Mouse (Mus musculus) CH12.LX (cell line): ENCODE data around the gene Orai1. TPM values are rescaled to one million over a fixed set of nuclear protein-coding genes. Genes with fewer than 3 reads are reported as not detected.
A peak's percentile ranks its signal among the peaks of the same experiment; 100 is the strongest.

ENCODE experiments used
- DNase-seq: peaks from one replicate; pipeline ENCODE4 v3.0.0-alpha.2; 2013; ENCODE audit errors: extremely low read depth
- H3K27ac ChIP-seq: 2 replicates; pipeline ENCODE4 v1.5.1; 2012; ENCODE audit warnings: low read depth, mild to moderate bottlenecking, control low read depth, moderate library complexity; ENCODE audit not compliant: insufficient read depth
- H3K27me3 ChIP-seq: replicated peaks from 2 replicates; pipeline ENCODE3; 2012; ENCODE audit warnings: inconsistent platforms
- H3K36me3 ChIP-seq, 2 experiments: replicated peaks in 1 of 2; 2 replicates each; pipeline versions ENCODE3 to v1.6.1; 2012; ENCODE audit warnings: inconsistent platforms in 1 of 2, low read length in 1 of 2, mild to moderate bottlenecking in 1 of 2, mixed read lengths in 1 of 2, moderate library complexity in 1 of 2; ENCODE audit not compliant: control insufficient read depth in 1 of 2, insufficient read depth in 1 of 2
- H3K4me1 ChIP-seq, 2 experiments: 2 replicates each; pipeline ENCODE4 v1.6.1; 2012; ENCODE audit warnings: inconsistent platforms in 1 of 2, moderate library complexity in 1 of 2; ENCODE audit not compliant: insufficient read depth in 2 of 2, control insufficient read depth in 1 of 2
- H3K4me2 ChIP-seq: 2 replicates; pipeline ENCODE4 v1.6.1; 2012; ENCODE audit warnings: low read depth, mild to moderate bottlenecking, control low read depth; ENCODE audit not compliant: poor library complexity, insufficient read depth, severe bottlenecking
- H3K4me3 ChIP-seq, 3 experiments: fragments of 150-350 bp in 1 of 3; sonication (generic) in 1 of 3; replicated peaks in 1 of 3; 2 replicates each; pipeline versions ENCODE3 to v1.5.1; 2011 to 2012; ENCODE audit warnings: low read depth in 2 of 3, low read length in 2 of 3, mild to moderate bottlenecking in 2 of 3, moderate library complexity in 2 of 3, control low read depth in 1 of 3, improper control_type of control experiment in 1 of 3, inconsistent platforms in 1 of 3, mixed read lengths in 1 of 3; ENCODE audit not compliant: poor library complexity in 1 of 3
- H3K79me2 ChIP-seq: replicated peaks from 2 replicates; pipeline ENCODE4 v1.6.1; 2012; ENCODE audit warnings: mild to moderate bottlenecking, moderate library complexity; ENCODE audit not compliant: control insufficient read depth, poor library complexity, insufficient read depth, severe bottlenecking; ENCODE audit errors: extremely low read depth
- H3K9ac ChIP-seq: 2 replicates; pipeline ENCODE4 v1.6.1; 2012; ENCODE audit warnings: low read depth, mild to moderate bottlenecking, control low read depth, moderate library complexity; ENCODE audit not compliant: insufficient read depth
- H3K9me3 ChIP-seq: replicated peaks from 2 replicates; pipeline ENCODE3; 2012; ENCODE audit warnings: low read length, inconsistent platforms, mixed read lengths
- BHLHE40 ChIP-seq: IDR thresholded peaks from 2 replicates; pipeline ENCODE4 v1.6.1; 2011; ENCODE audit warnings: mild to moderate bottlenecking, low read depth, low read length, improper control_type of control experiment
- CHD1 ChIP-seq: IDR thresholded peaks from 2 replicates; pipeline ENCODE4 v1.6.1; 2012; ENCODE audit warnings: low read depth, low read length, improper control_type of control experiment, inconsistent platforms
- CHD2 ChIP-seq: IDR thresholded peaks from 2 replicates; pipeline ENCODE4 v1.6.1; 2011; ENCODE audit warnings: low read length, improper control_type of control experiment
- CTCF ChIP-seq, 2 experiments: IDR thresholded peaks in 1 of 2; conservative IDR thresholded peaks in 1 of 2; 2 replicates each; pipeline ENCODE4 v1.5.1; 2011 to 2012; ENCODE audit warnings: low read depth in 2 of 2, low read length in 2 of 2, improper control_type of control experiment in 1 of 2, inconsistent platforms in 1 of 2, mild to moderate bottlenecking in 1 of 2, moderate library complexity in 1 of 2
- E2F4 ChIP-seq: IDR thresholded peaks from 2 replicates; pipeline ENCODE4 v1.6.1; 2011; ENCODE audit warnings: low read depth, low read length, improper control_type of control experiment; ENCODE audit not compliant: insufficient replicate concordance
- ELF1 ChIP-seq: IDR thresholded peaks from 2 replicates; pipeline ENCODE4 v1.6.1; 2014; ENCODE audit warnings: low read depth, mild to moderate bottlenecking, inconsistent platforms, low read length, improper control_type of control experiment
- ETS1 ChIP-seq: conservative IDR thresholded peaks from 2 replicates; pipeline ENCODE4 v1.6.1; 2012; ENCODE audit warnings: low read depth, mild to moderate bottlenecking, inconsistent platforms, low read length, improper control_type of control experiment, moderate library complexity
- HCFC1 ChIP-seq: IDR thresholded peaks from 2 replicates; pipeline ENCODE4 v1.6.1; 2012; ENCODE audit warnings: low read depth, mild to moderate bottlenecking, inconsistent platforms, low read length, improper control_type of control experiment
- JUN ChIP-seq: IDR thresholded peaks from 2 replicates; pipeline ENCODE4 v1.6.1; 2011; ENCODE audit warnings: low read depth, mild to moderate bottlenecking, low read length, improper control_type of control experiment, moderate library complexity; ENCODE audit not compliant: insufficient read depth
- JUND ChIP-seq: conservative IDR thresholded peaks from 2 replicates; pipeline ENCODE4 v1.6.1; 2011; ENCODE audit warnings: low read depth, low read length, improper control_type of control experiment
- KAT2A ChIP-seq: IDR thresholded peaks from 2 replicates; pipeline ENCODE4 v1.6.1; 2012; ENCODE audit warnings: low read length, improper control_type of control experiment, inconsistent platforms; ENCODE audit not compliant: insufficient replicate concordance
- MXI1 ChIP-seq: IDR thresholded peaks from 2 replicates; pipeline ENCODE4 v1.6.1; 2011; ENCODE audit warnings: mild to moderate bottlenecking, low read depth, low read length, improper control_type of control experiment
- MYC ChIP-seq: IDR thresholded peaks from 2 replicates; pipeline ENCODE4 v1.6.1; 2011; ENCODE audit warnings: low read depth, mild to moderate bottlenecking, improper control_type of control experiment, low read length
- PAX5 ChIP-seq: IDR thresholded peaks from 2 replicates; pipeline ENCODE4 v1.6.1; 2012; ENCODE audit warnings: low read length, inconsistent platforms, mixed read lengths
- POLR2A ChIP-seq: IDR thresholded peaks from 2 replicates; pipeline ENCODE4 v1.6.1; 2011; ENCODE audit warnings: low read depth, mild to moderate bottlenecking, improper control_type of control experiment, low read length
- RCOR1 ChIP-seq: conservative IDR thresholded peaks from 2 replicates; pipeline ENCODE4 v1.6.1; 2012; ENCODE audit warnings: low read depth, mild to moderate bottlenecking, inconsistent platforms, low read length, improper control_type of control experiment
- SIN3A ChIP-seq: IDR thresholded peaks from 2 replicates; pipeline ENCODE4 v1.6.1; 2012; ENCODE audit warnings: low read length, improper control_type of control experiment, inconsistent platforms
- SMC3 ChIP-seq: IDR thresholded peaks from 2 replicates; pipeline ENCODE4 v1.6.1; 2011; ENCODE audit warnings: low read depth, low read length, improper control_type of control experiment
- TBP ChIP-seq: conservative IDR thresholded peaks from 2 replicates; pipeline ENCODE4 v1.6.1; 2011; ENCODE audit warnings: low read depth, low read length, improper control_type of control experiment
- TCF12 ChIP-seq: IDR thresholded peaks from 2 replicates; pipeline ENCODE4 v1.6.1; 2014; ENCODE audit warnings: low read depth, mild to moderate bottlenecking, inconsistent platforms, low read length, improper control_type of control experiment
- USF2 ChIP-seq: conservative IDR thresholded peaks from 2 replicates; pipeline ENCODE4 v1.6.1; 2011; ENCODE audit warnings: low read depth, low read length, improper control_type of control experiment
- ZMIZ1 ChIP-seq: IDR thresholded peaks from 2 replicates; pipeline ENCODE4 v1.6.1; 2012; ENCODE audit warnings: low read depth, mild to moderate bottlenecking, inconsistent platforms, low read length, improper control_type of control experiment
- dilution Hi-C: fragments of 300-500 bp; cut with MboI; formaldehyde crosslinking; loops from 2 replicates; pipeline ENCODE4 v1.14.3; 2020; ENCODE audit warnings: low sequenced_read_pairs; ENCODE audit not compliant: extremely low pct_unique_long_range_greater_than_20kb, extremely low pct_ligation_motif_present
- in situ Hi-C: fragments of 300-500 bp; cut with MboI; formaldehyde crosslinking; loops from 3 replicates; pipeline ENCODE4 v1.14.3; 2019; ENCODE audit warnings: low sequenced_read_pairs, low pct_ligation_motif_present, low pct_unique_long_range_greater_than_20kb, mixed read lengths
- polyA plus RNA-seq: library from polyadenylated mRNA; unstranded; fragments of >175 nt; gene quantifications from 2 replicates; pipeline ENCODE4 v1.2.1, GENCODE M21; 2012; ENCODE audit warnings: low read depth; ENCODE audit not compliant: insufficient read length
- total RNA-seq, 2 experiments: library from RNA; depleted of rRNA; stranded (reverse); fragments of 300-350 nt in 1 of 2; fragments of >200 nt in 1 of 2; gene quantifications; 2 replicates each; pipeline ENCODE4 v1.2.3; 2012 to 2014

The Orai1 gene
- total and polyA plus RNA-seq, 3 experiments = 17.4 to 27.7 (median 17.8) TPM

- Histone ChIP-seq H3K4me3 (no peak within 1 kb of the TSS), H3K4me2 (peak within 1 kb of the TSS; percentile 2; the same call in 1 of the 2 replicates), H3K27ac (no peak within 1 kb of the TSS), H3K27me3 (no peaks in the 10 kb centered on the region), H3K36me3 (no peaks in the 10 kb centered on the region), H3K9me3 (peaks cover 3% of the 10 kb centered on the region), H3K9ac (no peak within 1 kb of the TSS), H3K4me1 (peaks cover 2 to 23% of the 10 kb centered on the region in 2 experiments; a peak in 2 of 4 replicates), H3K79me2 (no peaks in the 10 kb centered on the region)
- TF ChIP-seq USF2 (no peak), ZMIZ1 (no peak), CHD1 (no peak), TCF12 (no peak), PAX5 (no peak), CTCF (conservative IDR thresholded peaks at IDR 0.05 in 1 of 2, IDR thresholded peaks at IDR 0.05 in 1 of 2; ENCODE audit: low read depth in 2 of 2, low read length in 2 of 2) (no peak), TBP (no peak), CHD2 (no peak), ETS1 (no peak), MYC (no peak), KAT2A (no peak), SIN3A (no peak), E2F4 (no peak), POLR2A (no peak)
- DNase-seq = no peak
- in situ Hi-C loops (loop anchor here (5.0 kb wide), 1 partner anchor 80 kb away; no protein-coding TSS in a partner anchor), dilution Hi-C loops (no loop called here)
Observed at GRCm38 (mm10) chr5:123046916-123047315, 32.0 kb downstream of the Orai1 start, which contains the start of gene Morn3. Gene Morn3, minus strand, starts transcription at chr5:123047016.

- Histone ChIP-seq H3K9ac (peak overlapping the region; percentile 15; the same call in 1 of the 2 replicates), H3K79me2 (no peaks in the 10 kb centered on the region), H3K9me3 (peaks cover 6% of the 10 kb centered on the region), H3K27ac (no peak overlapping the region), H3K36me3 (no peaks in the 10 kb centered on the region), H3K4me3 (peak overlapping the region; percentile 3 to 45 (median 37)), H3K27me3 (no peaks in the 10 kb centered on the region), H3K4me1 (peaks cover 2 to 23% of the 10 kb centered on the region in 2 experiments; a peak in 2 of 4 replicates), H3K4me2 (peak overlapping the region; percentile 74; the same call in 1 of the 2 replicates)
- in situ Hi-C loops (loop anchor here (5.0 kb wide), 1 partner anchor 82 kb away; no protein-coding TSS in a partner anchor), dilution Hi-C loops (no loop called here)
- DNase-seq = peak; percentile 84
- TF ChIP-seq POLR2A (peak; percentile 62), BHLHE40 (no peak), SIN3A (peak; percentile 75), MXI1 (peak; percentile 88), ELF1 (peak; percentile 65), JUN (no peak), MYC (no peak), JUND (no peak), HCFC1 (peak; percentile 40; the same call in 1 of the 2 replicates), RCOR1 (no peak), CHD2 (no peak), E2F4 (peak; percentile 87; the same call in 1 of the 2 replicates), SMC3 (no peak)
Observed at GRCm38 (mm10) chr5:123049271-123049670, 34.4 kb downstream of the Orai1 start.
